In the genomic region with DNA sequence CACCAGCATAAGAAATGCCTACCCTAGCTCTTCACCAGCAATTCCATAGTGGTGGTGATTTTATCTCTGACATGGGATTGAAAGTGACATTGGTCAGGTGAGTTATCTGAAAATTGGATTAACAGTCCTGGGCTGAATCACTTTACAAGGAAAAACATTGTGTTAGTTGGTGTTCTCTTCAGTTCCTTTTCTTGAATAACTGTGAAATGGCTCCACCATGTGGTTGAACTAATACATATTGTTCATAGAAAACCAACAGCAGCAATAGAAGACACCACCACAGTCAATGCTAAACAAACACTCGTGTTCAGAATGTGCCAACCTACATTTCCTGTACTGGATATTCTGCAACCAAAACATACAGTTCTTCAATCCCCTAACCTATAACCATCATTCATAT, we compare ENCODE assay signal across 10 mouse cellular contexts.
DNase-seq lines count a peak whose midpoint lies in the region; ATAC-seq and TF ChIP-seq lines count a peak whose summit lies in the region.
"Had no signal": no experiment of that assay in that cellular context is flagged by ENCODE, and none has a peak within 500 bp of the region (broad histone marks: within the 10 kb centered on the region; RNA-seq: fewer than 3 reads in every experiment).

No protein-coding gene starts in this region.

- H3K4me1 ChIP-seq in hindbrain, embryonic 14.5 days (replicated peaks; ENCODE audit: control insufficient read depth, insufficient read depth, low read length) = no peaks in the 10 kb centered on the region
- H3K4me1 ChIP-seq in hindbrain, embryonic 13.5 days (replicated peaks) = no peaks in the 10 kb centered on the region
- no peaks in the 10 kb centered on the region for H3K4me1 ChIP-seq in embryonic facial prominence, embryonic 14.5 days (ENCODE audit: control insufficient read depth, insufficient read depth, low read length)
- H3K4me1 ChIP-seq in stomach, postnatal 0 days (replicated peaks; ENCODE audit: control insufficient read depth, insufficient read depth) = no peaks in the 10 kb centered on the region

- peak; percentile 83 for DNase-seq in hindbrain, embryonic 14.5 days (ENCODE audit: low spot score)
- peak; percentile 4 to 10 for DNase-seq in right cerebral cortex, adult 2 months (ENCODE audit: low spot score in 2 of 2)
- no peak for DNase-seq in right cerebral cortex, postnatal 4 days
- DNase-seq in embryonic facial prominence, embryonic 14.5 days (ENCODE audit: low spot score) = peak; percentile 76
- no peak for DNase-seq in stomach, postnatal 0 days (ENCODE audit: low spot score)
- no peak for DNase-seq in B cell, adult 2 months
- no peak for DNase-seq in spleen, postnatal 36 days (ENCODE audit: low spot score in 2 of 2)
- DNase-seq: thymus, adult 2 months had no signal

- H3K4me3 ChIP-seq in hindbrain, embryonic 14.5 days (replicated peaks; ENCODE audit: low read length) = no peak overlapping the region
- no peak overlapping the region for H3K4me3 ChIP-seq in hindbrain, embryonic 13.5 days
- H3K4me3 ChIP-seq in embryonic facial prominence, embryonic 14.5 days (ENCODE audit: low read depth, low read length) = no peak overlapping the region
- H3K4me3 ChIP-seq in stomach, postnatal 0 days (ENCODE audit: low read depth, low read length) = no peak overlapping the region

- no peaks in the 10 kb centered on the region for H3K9me3 ChIP-seq in hindbrain, embryonic 14.5 days (ENCODE audit: control insufficient read depth, low read length)
- H3K9me3 ChIP-seq in hindbrain, embryonic 13.5 days = no peaks in the 10 kb centered on the region
- no peaks in the 10 kb centered on the region for H3K9me3 ChIP-seq in embryonic facial prominence, embryonic 14.5 days (ENCODE audit: control insufficient read depth, low read length)
- no peaks in the 10 kb centered on the region for H3K9me3 ChIP-seq in stomach, postnatal 0 days (ENCODE audit: control insufficient read depth, low read length)

- TF ChIP-seq CTCF in stomach, postnatal 0 days (IDR thresholded peaks at IDR 0.05; ENCODE audit: low read depth) = peak; percentile 67

- 29% methylated on average over 1 of the region's 1 CpGs for whole genome bisulfite sequencing in hindbrain, embryonic 14.5 days
- 27% methylated on average over 1 of the region's 1 CpGs for WGBS in hindbrain, embryonic 13.5 days
- WGBS in embryonic facial prominence, embryonic 14.5 days = 29% methylated on average over 1 of the region's 1 CpGs
- WGBS in stomach, postnatal 0 days = 9% methylated on average over 1 of the region's 1 CpGs

- TF ChIP-seq EP300 in stomach, postnatal 0 days (optimal IDR thresholded peaks at IDR 0.05) = no peak

- no peaks in the 10 kb centered on the region for H3K36me3 ChIP-seq in hindbrain, embryonic 14.5 days (replicated peaks; ENCODE audit: control insufficient read depth, insufficient read depth)
- no peaks in the 10 kb centered on the region for H3K36me3 ChIP-seq in hindbrain, embryonic 13.5 days
- H3K36me3 ChIP-seq in embryonic facial prominence, embryonic 14.5 days (ENCODE audit: control insufficient read depth, insufficient read depth, low read length) = no peaks in the 10 kb centered on the region
- H3K36me3 ChIP-seq in stomach, postnatal 0 days (ENCODE audit: control insufficient read depth, insufficient read depth, low read length) = no peaks in the 10 kb centered on the region

- no peak overlapping the region; the same call in 1 of the 2 replicates for H3K27ac ChIP-seq in hindbrain, embryonic 14.5 days
- H3K27ac ChIP-seq in hindbrain, embryonic 13.5 days = no peak overlapping the region
- H3K27ac ChIP-seq in embryonic facial prominence, embryonic 14.5 days (replicated peaks; ENCODE audit: low read depth, low read length) = no peak overlapping the region
- H3K27ac ChIP-seq in stomach, postnatal 0 days (replicated peaks) = no peak overlapping the region
- H3K27ac ChIP-seq: macrophage had no signal

- no peak overlapping the region for H3K9ac ChIP-seq in hindbrain, embryonic 14.5 days
- no peak overlapping the region for H3K9ac ChIP-seq in hindbrain, embryonic 13.5 days
- no peak overlapping the region for H3K9ac ChIP-seq in embryonic facial prominence, embryonic 14.5 days (ENCODE audit: low read depth, low read length)
- H3K9ac ChIP-seq in stomach, postnatal 0 days (ENCODE audit: low read length) = no peak overlapping the region

- no peaks in the 10 kb centered on the region for H3K27me3 ChIP-seq in hindbrain, embryonic 14.5 days (ENCODE audit: control insufficient read depth, insufficient read depth, low read length)
- H3K27me3 ChIP-seq in hindbrain, embryonic 13.5 days = no peaks in the 10 kb centered on the region
- H3K27me3 ChIP-seq in embryonic facial prominence, embryonic 14.5 days (replicated peaks; ENCODE audit: control insufficient read depth, insufficient read depth, low read length) = no peaks in the 10 kb centered on the region
- no peaks in the 10 kb centered on the region for H3K27me3 ChIP-seq in stomach, postnatal 0 days (ENCODE audit: control insufficient read depth, insufficient read depth, low read length)

- ATAC-seq in hindbrain, embryonic 14.5 days (ENCODE audit: low FRiP score) = peak; percentile 51; the same call in 1 of the 2 replicates
- ATAC-seq in hindbrain, embryonic 13.5 days (ENCODE audit: low FRiP score) = no peak; the same call in 1 of the 2 replicates
- ATAC-seq in embryonic facial prominence, embryonic 14.5 days (ENCODE audit: low read depth) = no peak
- no peak for ATAC-seq in stomach, postnatal 0 days (ENCODE audit: low FRiP score, low TSS enrichment)

- no peak overlapping the region for H3K4me2 ChIP-seq in hindbrain, embryonic 14.5 days (replicated peaks)
- no peak overlapping the region for H3K4me2 ChIP-seq in hindbrain, embryonic 13.5 days
- no peak overlapping the region for H3K4me2 ChIP-seq in embryonic facial prominence, embryonic 14.5 days (ENCODE audit: low read depth, low read length)
- no peak overlapping the region for H3K4me2 ChIP-seq in stomach, postnatal 0 days (replicated peaks; ENCODE audit: low read depth)

Comparison
In these comparisons a context has a peak if more than half of its experiments do, and no peak if none do; other contexts are left out.
1. DNase-seq: peak in hindbrain, embryonic 14.5 days (single experiment), right cerebral cortex, adult 2 months (2 of 2) and embryonic facial prominence, embryonic 14.5 days (single experiment); none in right cerebral cortex, postnatal 4 days (single experiment), stomach, postnatal 0 days (single experiment), B cell, adult 2 months (0 of 2) and spleen, postnatal 36 days (0 of 2).